Comparison of ENCODE assay signal across 10 mouse cellular contexts in the genomic region with DNA sequence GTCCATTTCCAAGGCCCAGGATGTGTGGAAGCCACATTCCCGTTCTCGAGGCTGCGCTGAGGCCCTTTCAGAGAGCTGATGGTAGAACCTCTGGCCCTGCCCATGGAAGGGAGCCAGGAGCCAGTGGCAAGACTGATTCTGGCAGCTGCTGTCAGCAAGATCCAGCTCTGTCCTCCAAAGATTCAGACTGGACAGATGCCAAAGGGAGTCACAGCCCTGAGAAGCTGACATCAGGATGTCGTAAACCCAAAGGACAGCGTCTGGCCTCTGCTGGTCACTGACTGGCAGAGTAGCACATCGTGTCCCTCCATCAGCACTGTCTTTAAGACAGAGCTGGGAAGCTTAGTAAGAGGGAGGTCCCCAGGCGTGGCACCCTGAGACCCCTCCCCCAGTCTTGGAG. TPM values are rescaled to one million over a fixed set of nuclear protein-coding genes. Genes with fewer than 3 reads are reported as not detected.
DNase-seq lines count a peak whose midpoint lies in the region; ATAC-seq lines count a peak whose summit lies in the region.
"Had no signal": no experiment of that assay in that cellular context is flagged by ENCODE, and none has a peak within 500 bp of the region (broad histone marks: within the 10 kb centered on the region; RNA-seq: fewer than 3 reads in every experiment).

No protein-coding gene starts in this region.

- H3K4me1 ChIP-seq in midbrain, embryonic 10.5 days, result peaks cover 46% of the 10 kb centered on the region
- H3K4me1 ChIP-seq in midbrain, embryonic 15.5 days, result peaks cover 25% of the 10 kb centered on the region
- peaks cover 44 to 59% of the 10 kb centered on the region in 2 experiments for H3K4me1 ChIP-seq in heart, embryonic 14.5 days (ENCODE audit: control insufficient read depth in 2 of 2, insufficient read depth in 2 of 2, low read length in 2 of 2)
- H3K4me1 ChIP-seq in limb, embryonic 10.5 days, result peaks cover 60% of the 10 kb centered on the region

- H3K9me3 ChIP-seq in midbrain, embryonic 10.5 days (replicated peaks), result no peaks in the 10 kb centered on the region
- no peaks in the 10 kb centered on the region for H3K9me3 ChIP-seq in midbrain, embryonic 15.5 days
- no peaks in the 10 kb centered on the region for H3K9me3 ChIP-seq in heart, embryonic 14.5 days (ENCODE audit: control insufficient read depth, low read length)
- H3K9me3 ChIP-seq in limb, embryonic 10.5 days (replicated peaks), result no peaks in the 10 kb centered on the region
- H3K9me3 ChIP-seq: G1E; hindbrain, embryonic 15.5 days had no signal

- H3K27me3 ChIP-seq in midbrain, embryonic 10.5 days (ENCODE audit: low read depth, poor library complexity, severe bottlenecking), result peaks cover 54% of the 10 kb centered on the region
- peaks cover 32% of the 10 kb centered on the region for H3K27me3 ChIP-seq in midbrain, embryonic 15.5 days (replicated peaks)
- no peaks in the 10 kb centered on the region; the same call in 1 of the 2 replicates for H3K27me3 ChIP-seq in heart, embryonic 14.5 days (ENCODE audit: control insufficient read depth, insufficient read depth, low read length)
- peaks cover 37% of the 10 kb centered on the region for H3K27me3 ChIP-seq in limb, embryonic 10.5 days (ENCODE audit: low read depth, poor library complexity, severe bottlenecking)

- no peak overlapping the region for H3K9ac ChIP-seq in midbrain, embryonic 15.5 days
- H3K9ac ChIP-seq in heart, embryonic 14.5 days (ENCODE audit: low read length), result peak overlapping the region; percentile 22; the same call in 1 of the 2 replicates
- H3K9ac ChIP-seq: hindbrain, embryonic 15.5 days had no signal

- no peak for DNase-seq in midbrain, embryonic 10.5 days (ENCODE audit: low spot score)
- DNase-seq in limb, embryonic 10.5 days (ENCODE audit: low spot score), result no peak
- DNase-seq in spleen, postnatal 36 days (ENCODE audit: low spot score in 2 of 2), result no peak
- no peak for DNase-seq in cerebellum, postnatal 25 days
- DNase-seq in cerebellum, adult 18-20 months, result no peak
- no peak for DNase-seq in c-Kit-positive CD71-positive TER-119-positive erythroid progenitor cells, embryonic 14.5 days (ENCODE audit: low spot score)

- no peak for ATAC-seq in midbrain, embryonic 15.5 days (replicated peaks)
- ATAC-seq in heart, embryonic 14.5 days (ENCODE audit: insufficient number of reproducible peaks, insufficient read depth, low FRiP score, low read depth), result no peak

- H3K27ac ChIP-seq in midbrain, embryonic 10.5 days (replicated peaks), result peak overlapping the region; percentile 78
- H3K27ac ChIP-seq in midbrain, embryonic 15.5 days, result no peak overlapping the region
- peak overlapping the region; percentile 51; a peak in 3 of 4 replicates for H3K27ac ChIP-seq in heart, embryonic 14.5 days (replicated peaks in 1 of 2; ENCODE audit: control insufficient read depth in 1 of 2, insufficient read depth in 1 of 2, low read depth in 2 of 2, low read length in 2 of 2)
- peak overlapping the region; percentile 71; the same call in 1 of the 2 replicates for H3K27ac ChIP-seq in limb, embryonic 10.5 days
- H3K27ac ChIP-seq: hindbrain, embryonic 15.5 days had no signal

- H3K36me3 ChIP-seq in midbrain, embryonic 10.5 days, result no peaks in the 10 kb centered on the region
- H3K36me3 ChIP-seq in midbrain, embryonic 15.5 days (replicated peaks), result no peaks in the 10 kb centered on the region
- no peaks in the 10 kb centered on the region for H3K36me3 ChIP-seq in heart, embryonic 14.5 days (ENCODE audit: control insufficient read depth, insufficient read depth, low read length)
- no peaks in the 10 kb centered on the region for H3K36me3 ChIP-seq in limb, embryonic 10.5 days
- H3K36me3 ChIP-seq: hindbrain, embryonic 15.5 days had no signal

- no peak overlapping the region for H3K4me3 ChIP-seq in midbrain, embryonic 10.5 days
- H3K4me3 ChIP-seq in midbrain, embryonic 15.5 days, result no peak overlapping the region
- H3K4me3 ChIP-seq in heart, embryonic 14.5 days (ENCODE audit: control insufficient read depth in 1 of 2, insufficient read depth in 1 of 2, low read depth in 1 of 2, low read length in 2 of 2), result no peak overlapping the region
- H3K4me3 ChIP-seq in limb, embryonic 10.5 days, result no peak overlapping the region
- H3K4me3 ChIP-seq: hindbrain, embryonic 15.5 days had no signal

- 78% methylated on average over 7 of the region's 7 CpGs for WGBS in midbrain, embryonic 10.5 days
- WGBS in midbrain, embryonic 15.5 days, result 68% methylated on average over 7 of the region's 7 CpGs
- 26% methylated on average over 7 of the region's 7 CpGs for WGBS in heart, embryonic 14.5 days
- WGBS in limb, embryonic 10.5 days, result 51% methylated on average over 7 of the region's 7 CpGs

- no peak overlapping the region for H3K4me2 ChIP-seq in midbrain, embryonic 15.5 days
- H3K4me2 ChIP-seq in heart, embryonic 14.5 days (ENCODE audit: low read length), result 0 out of 2 replicates have a peak overlapping the region, but pooled peaks have one; percentile 7
- H3K4me2 ChIP-seq: hindbrain, embryonic 15.5 days had no signal

RNA-seq across cellular contexts. Expression of a gene that starts 2.9 kb away (rescaled TPM):
- 5.3 and 6.4 TPM in 2 replicates for polyA plus RNA-seq in midbrain, embryonic 10.5 days (2016; fragmentation: Nextera tagmentation; extraction: Ambion mirVana)
- 1.6 and 1.7 TPM in 2 replicates for polyA plus RNA-seq in midbrain, embryonic 15.5 days (2015; fragmentation: Nextera tagmentation; extraction: Ambion mirVana)
- polyA plus RNA-seq in heart, embryonic 14.5 days (2014; fragmentation: Nextera tagmentation; extraction: Ambion mirVana), result 30.5 and 32.7 TPM in 2 replicates
- polyA plus RNA-seq in limb, embryonic 10.5 days (2016; fragmentation: Nextera tagmentation; extraction: Ambion mirVana), result 18.1 and 18.2 TPM in 2 replicates

RNA-seq across cellular contexts. Expression of a gene that starts 28.6 kb away (rescaled TPM):
- 409 and 515 TPM in 2 replicates for polyA plus RNA-seq in midbrain, embryonic 10.5 days (2016; fragmentation: Nextera tagmentation; extraction: Ambion mirVana)
- polyA plus RNA-seq in midbrain, embryonic 15.5 days (2015; fragmentation: Nextera tagmentation; extraction: Ambion mirVana), result 284 and 315 TPM in 2 replicates
- polyA plus RNA-seq in heart, embryonic 14.5 days (2014; fragmentation: Nextera tagmentation; extraction: Ambion mirVana), result 386 and 447 TPM in 2 replicates
- 530 and 637 TPM in 2 replicates for polyA plus RNA-seq in limb, embryonic 10.5 days (2016; fragmentation: Nextera tagmentation; extraction: Ambion mirVana)

RNA-seq across cellular contexts. Expression of a gene that starts 44.7 kb away (rescaled TPM):
- 12.1 and 14.0 TPM in 2 replicates for polyA plus RNA-seq in midbrain, embryonic 10.5 days (2016; fragmentation: Nextera tagmentation; extraction: Ambion mirVana)
- 31.3 and 32.0 TPM in 2 replicates for polyA plus RNA-seq in midbrain, embryonic 15.5 days (2015; fragmentation: Nextera tagmentation; extraction: Ambion mirVana)
- polyA plus RNA-seq in heart, embryonic 14.5 days (2014; fragmentation: Nextera tagmentation; extraction: Ambion mirVana), result 15.1 and 16.1 TPM in 2 replicates
- polyA plus RNA-seq in limb, embryonic 10.5 days (2016; fragmentation: Nextera tagmentation; extraction: Ambion mirVana), result 14.6 and 16.4 TPM in 2 replicates

RNA-seq across cellular contexts. Expression of a gene that starts 57.3 kb away (rescaled TPM):
- 270 and 277 TPM in 2 replicates for polyA plus RNA-seq in midbrain, embryonic 10.5 days (2016; fragmentation: Nextera tagmentation; extraction: Ambion mirVana)
- 205 and 213 TPM in 2 replicates for polyA plus RNA-seq in midbrain, embryonic 15.5 days (2015; fragmentation: Nextera tagmentation; extraction: Ambion mirVana)
- 102 and 109 TPM in 2 replicates for polyA plus RNA-seq in heart, embryonic 14.5 days (2014; fragmentation: Nextera tagmentation; extraction: Ambion mirVana)
- 264 and 295 TPM in 2 replicates for polyA plus RNA-seq in limb, embryonic 10.5 days (2016; fragmentation: Nextera tagmentation; extraction: Ambion mirVana)
